Mouse (Mus musculus): ENCODE measurements around the gene Gm49321.

DNA sequence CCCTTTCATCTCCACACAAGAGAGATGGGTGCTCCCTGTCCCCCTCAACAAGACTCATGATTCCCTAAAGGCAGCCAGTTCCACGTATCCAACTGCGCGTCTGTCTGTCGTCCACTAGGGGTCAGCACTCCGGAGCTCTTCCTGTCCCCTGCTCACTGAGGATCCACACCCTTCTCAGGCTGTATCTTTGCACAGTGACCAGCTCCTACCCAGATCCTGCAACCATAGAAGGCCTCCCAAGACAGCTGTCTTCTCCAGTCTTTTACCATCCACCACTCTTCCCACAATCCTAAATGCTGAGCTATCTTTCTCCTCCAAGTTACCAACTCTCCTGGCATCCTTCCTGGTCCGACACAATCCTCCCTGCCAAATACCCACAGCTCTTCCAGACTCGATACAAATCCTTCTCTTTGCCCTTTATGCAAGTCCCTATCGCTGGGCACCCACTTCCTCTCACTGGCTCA, 72.0 kb downstream of the Gm49321 start:
- TF ChIP-seq CTCF (IDR thresholded peaks at IDR 0.05; ENCODE audit: extremely low read depth, insufficient read length, insufficient replicate concordance, low read depth, low read length): peak; percentile 90
- no peak for TF ChIP-seq POLR2A (IDR thresholded peaks at IDR 0.05; ENCODE audit: low read depth, low read length)

Data from small intestine, adult 2 months (tissue).